Mouse (Mus musculus) midbrain, embryonic 13.5 days (tissue): ENCODE data around the gene Tada2a. TPM values are rescaled to one million over a fixed set of nuclear protein-coding genes. Genes with fewer than 3 reads are reported as not detected.
A peak's percentile ranks its signal among the peaks of the same experiment; 100 is the strongest.

Experiments
- ATAC-seq: fragments of 200-750 bp; cut with Nextera tagmentation; 2 replicates; pipeline ENCODE4 v1.8.0; 2017; ENCODE audit warnings: mild to moderate bottlenecking, moderate TSS enrichment, moderate library complexity
- H3K27ac ChIP-seq: fragments of 300-500 bp; sonication (generic); 2 replicates; pipeline ENCODE4 v1.5.1; 2015; ENCODE audit warnings: inconsistent platforms, mild to moderate bottlenecking, moderate library complexity
- H3K27me3 ChIP-seq: fragments of 300-500 bp; sonication (generic); 2 replicates; pipeline ENCODE4 v1.6.1; 2015; ENCODE audit warnings: mild to moderate bottlenecking, inconsistent platforms
- H3K36me3 ChIP-seq: fragments of 300-500 bp; sonication (generic); 2 replicates; pipeline ENCODE4 v1.6.1; 2015; ENCODE audit warnings: mild to moderate bottlenecking, inconsistent platforms
- H3K4me1 ChIP-seq: fragments of 300-500 bp; sonication (generic); replicated peaks from 2 replicates; pipeline ENCODE4 v1.6.1; 2015; ENCODE audit warnings: inconsistent platforms
- H3K4me2 ChIP-seq: fragments of 300-500 bp; sonication (generic); replicated peaks from 2 replicates; pipeline ENCODE4 v1.6.1; 2015; ENCODE audit warnings: moderate library complexity, mild to moderate bottlenecking, inconsistent platforms
- H3K4me3 ChIP-seq: fragments of 300-500 bp; sonication (generic); replicated peaks from 2 replicates; pipeline ENCODE4 v1.5.1; 2015; ENCODE audit warnings: mild to moderate bottlenecking, inconsistent platforms
- H3K9ac ChIP-seq: fragments of 300-500 bp; sonication (generic); replicated peaks from 2 replicates; pipeline ENCODE4 v1.6.1; 2015; ENCODE audit warnings: mild to moderate bottlenecking, inconsistent platforms
- H3K9me3 ChIP-seq: fragments of 300-500 bp; sonication (generic); 2 replicates; pipeline ENCODE4 v1.6.1; 2016; ENCODE audit warnings: mild to moderate bottlenecking, inconsistent platforms
- WGBS: fragments of 180-500 bp; shearing (Covaris S2); methylation state at CpG from one replicate; pipeline ENCODE4 v1.1.7; 2015; 5-methylcytosine and 5-hydroxymethylcytosine counted together
- polyA plus RNA-seq: library from polyadenylated mRNA; unstranded; fragments of >200 nt; fragmentation: Nextera tagmentation; extraction: Ambion mirVana; gene quantifications from 2 replicates; pipeline ENCODE4 v1.2.1, GENCODE M21; 2015

The Tada2a gene
- polyA plus RNA-seq, 1 experiment from 2014 or later, result 32.9 TPM

DNA sequence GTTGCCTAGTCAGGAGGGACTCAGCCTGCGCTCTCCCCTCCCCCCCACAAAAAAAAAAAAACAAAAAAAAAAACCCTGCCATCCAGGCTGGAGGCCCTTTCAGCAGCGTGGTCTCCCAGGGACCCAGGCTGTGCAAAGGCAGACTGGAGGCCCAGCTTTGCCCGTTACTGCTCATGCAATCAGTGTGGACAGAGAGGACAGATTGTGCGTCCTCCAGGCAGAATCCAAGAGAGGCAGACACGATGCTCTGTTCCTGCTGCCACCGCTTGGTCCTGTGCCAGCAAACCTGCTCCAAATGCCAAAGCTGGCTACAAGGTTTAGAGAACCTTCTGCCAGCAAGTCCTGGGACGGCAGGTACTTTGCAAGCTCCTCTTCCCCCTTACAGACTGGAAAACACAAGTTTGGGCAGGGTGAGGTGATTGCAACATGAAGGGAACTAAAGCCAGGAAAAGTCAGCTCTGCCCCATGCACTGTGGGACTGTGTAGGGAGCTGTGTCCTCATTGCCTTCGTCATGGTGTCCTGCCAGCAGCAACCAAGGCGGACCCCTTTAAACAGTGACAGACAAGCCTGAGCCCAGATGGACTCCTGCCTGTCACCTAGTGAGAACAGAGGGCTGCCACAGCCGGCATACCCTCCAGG lies 75.8 kb downstream of the Tada2a start:
- Histone ChIP-seq H3K9ac (no peak overlapping the region), H3K4me1 (peaks cover 9% of the 10 kb centered on the region), H3K9me3 (no peaks in the 10 kb centered on the region), H3K4me3 (no peak overlapping the region), H3K27me3 (no peaks in the 10 kb centered on the region), H3K36me3 (no peaks in the 10 kb centered on the region), H3K27ac (peak overlapping the region; percentile 21; the same call in 1 of the 2 replicates), H3K4me2 (no peak overlapping the region)
- 60% methylated on average over 10 of the region's 10 CpGs for WGBS
- ATAC-seq, result peak; percentile 77

DNA sequence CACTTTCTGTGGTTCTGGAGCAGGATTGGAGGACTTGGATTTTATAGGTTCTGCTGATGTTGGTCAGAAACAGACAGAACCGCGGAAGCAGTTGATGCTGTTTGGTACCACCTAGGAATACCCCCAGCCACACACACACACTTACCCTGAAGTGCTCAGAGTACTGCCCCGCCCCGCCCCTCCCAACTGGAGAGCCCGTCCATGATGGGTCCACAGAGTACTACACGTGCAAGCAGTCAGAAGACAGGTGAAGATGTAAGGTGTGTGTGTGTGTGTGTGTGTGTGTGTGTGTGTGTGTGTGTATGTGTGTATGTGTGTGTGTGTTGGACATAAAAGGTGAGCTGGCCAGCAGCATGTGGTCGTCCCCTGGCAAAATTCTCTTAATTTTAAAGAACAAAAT lies 76.3 kb downstream of the Tada2a start:
- 95% methylated on average over 7 of the region's 7 CpGs for WGBS
- H3K4me1 ChIP-seq, result peaks cover 15% of the 10 kb centered on the region
- no peaks in the 10 kb centered on the region for H3K9me3 ChIP-seq
- no peak for ATAC-seq
- H3K4me2 ChIP-seq, result no peak overlapping the region
- H3K36me3 ChIP-seq, result no peaks in the 10 kb centered on the region
- H3K4me3 ChIP-seq, result no peak overlapping the region
- no peaks in the 10 kb centered on the region for H3K27me3 ChIP-seq
- H3K27ac ChIP-seq, result no peak overlapping the region
- no peak overlapping the region for H3K9ac ChIP-seq

DNA sequence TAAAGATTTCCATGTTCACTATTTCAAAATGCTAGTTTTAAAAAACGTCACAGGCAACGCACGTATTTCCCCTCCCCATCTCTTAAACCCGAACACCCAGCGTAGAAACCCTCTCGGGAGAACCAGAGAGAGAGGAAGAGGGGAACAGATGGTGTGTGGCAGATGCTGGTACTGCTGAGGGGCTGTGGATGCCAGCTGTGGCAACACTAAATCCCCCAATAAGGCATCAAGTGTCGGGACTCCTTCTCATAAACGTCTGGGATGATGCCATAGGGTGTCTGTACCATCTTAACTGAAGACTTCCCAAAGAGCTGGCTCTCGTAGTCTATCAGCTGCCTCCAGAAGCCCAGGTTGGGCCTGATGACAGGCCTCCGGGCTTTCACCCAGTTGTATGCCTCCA lies 81.0 kb downstream of the Tada2a start:
- no peak overlapping the region for H3K27ac ChIP-seq
- no peaks in the 10 kb centered on the region for H3K36me3 ChIP-seq
- no peak overlapping the region for H3K4me3 ChIP-seq
- peaks cover 33% of the 10 kb centered on the region for H3K4me1 ChIP-seq
- peaks cover 16% of the 10 kb centered on the region for H3K27me3 ChIP-seq
- H3K9me3 ChIP-seq, result no peaks in the 10 kb centered on the region
- WGBS, result 54% methylated on average over 10 of the region's 10 CpGs
- H3K4me2 ChIP-seq, result no peak overlapping the region
- H3K9ac ChIP-seq, result no peak overlapping the region
- no peak; the same call in 1 of the 2 replicates for ATAC-seq

GRCm38 (mm10) chr11:84047270-84047669 lies 82.1 kb downstream of the Tada2a start:
- Histone ChIP-seq H3K4me2 (no peak overlapping the region), H3K9ac (no peak overlapping the region), H3K9me3 (no peaks in the 10 kb centered on the region), H3K27me3 (peaks cover 16% of the 10 kb centered on the region), H3K36me3 (no peaks in the 10 kb centered on the region), H3K4me1 (peaks cover 43% of the 10 kb centered on the region), H3K4me3 (no peak overlapping the region), H3K27ac (no peak overlapping the region)
- ATAC-seq, result no peak
- 78% methylated on average over 4 of the region's 4 CpGs for WGBS

GRCm38 (mm10) chr11:84044988-84045387 lies 84.4 kb downstream of the Tada2a start:
- Histone ChIP-seq H3K27me3 (peaks cover 30% of the 10 kb centered on the region), H3K9me3 (no peaks in the 10 kb centered on the region), H3K27ac (no peak overlapping the region), H3K4me2 (no peak overlapping the region), H3K36me3 (peaks cover 20% of the 10 kb centered on the region), H3K4me3 (no peak overlapping the region), H3K4me1 (peaks cover 46% of the 10 kb centered on the region), H3K9ac (no peak overlapping the region)
- no peak for ATAC-seq
- WGBS, result 40% methylated on average over 1 of the region's 1 CpGs

- ATAC-seq, result peak; percentile 93
- Histone ChIP-seq H3K27ac (peak overlapping the region; percentile 86), H3K9ac (peak overlapping the region; percentile 47; the same call in 1 of the 2 replicates), H3K4me1 (peaks cover 39% of the 10 kb centered on the region), H3K27me3 (peaks cover 46% of the 10 kb centered on the region), H3K4me3 (no peak overlapping the region), H3K9me3 (no peaks in the 10 kb centered on the region), H3K36me3 (peaks cover 39% of the 10 kb centered on the region), H3K4me2 (peak overlapping the region; percentile 32)
- WGBS, result 16% methylated on average over 14 of the region's 14 CpGs
Measured at GRCm38 (mm10) chr11:84042808-84043762, 86.3 kb downstream of the Tada2a start.

GRCm38 (mm10) chr11:84040621-84041020 lies 88.8 kb downstream of the Tada2a start:
- H3K36me3 ChIP-seq, result peaks cover 53% of the 10 kb centered on the region
- H3K4me2 ChIP-seq, result no peak overlapping the region
- H3K9ac ChIP-seq, result no peak overlapping the region
- peaks cover 39% of the 10 kb centered on the region for H3K27me3 ChIP-seq
- no peak overlapping the region for H3K27ac ChIP-seq
- ATAC-seq, result no peak
- H3K4me1 ChIP-seq, result peaks cover 30% of the 10 kb centered on the region
- 81% methylated on average over 6 of the region's 6 CpGs for WGBS
- no peaks in the 10 kb centered on the region for H3K9me3 ChIP-seq
- H3K4me3 ChIP-seq, result no peak overlapping the region

GRCm38 (mm10) chr11:84033671-84034070 lies 95.7 kb downstream of the Tada2a start:
- 86% methylated on average over 5 of the region's 5 CpGs for WGBS
- Histone ChIP-seq H3K9me3 (no peaks in the 10 kb centered on the region), H3K4me1 (no peaks in the 10 kb centered on the region), H3K27me3 (peaks cover 6% of the 10 kb centered on the region; the same call in 1 of the 2 replicates), H3K4me3 (no peak overlapping the region), H3K36me3 (peaks cover 79% of the 10 kb centered on the region), H3K27ac (no peak overlapping the region), H3K4me2 (no peak overlapping the region), H3K9ac (no peak overlapping the region)
- ATAC-seq, result no peak

DNA sequence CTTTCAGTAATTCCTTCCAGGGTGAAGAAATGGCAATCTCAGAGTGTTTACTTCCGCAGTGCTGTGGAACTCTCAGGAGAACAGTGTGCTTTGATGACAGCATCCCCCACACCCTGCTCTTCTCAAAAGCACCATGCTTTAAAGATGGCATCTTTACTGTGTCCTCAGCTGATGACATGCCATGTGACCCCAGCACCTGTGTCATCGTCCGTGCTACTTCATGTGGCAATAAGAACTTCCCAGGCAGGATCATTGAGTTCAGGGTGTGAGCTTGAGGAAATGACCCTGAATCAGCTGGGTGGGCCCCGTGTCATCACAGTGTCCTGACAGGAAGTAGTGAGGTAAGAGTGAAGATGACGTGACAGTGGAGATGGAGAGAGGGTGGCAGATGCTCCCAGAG lies 96.8 kb downstream of the Tada2a start:
- H3K27me3 ChIP-seq, result no peaks in the 10 kb centered on the region
- no peaks in the 10 kb centered on the region for H3K9me3 ChIP-seq
- H3K4me2 ChIP-seq, result no peak overlapping the region
- no peak overlapping the region for H3K27ac ChIP-seq
- H3K9ac ChIP-seq, result no peak overlapping the region
- H3K4me1 ChIP-seq, result no peaks in the 10 kb centered on the region
- 91% methylated on average over 5 of the region's 5 CpGs for WGBS
- ATAC-seq, result no peak
- peaks cover 83% of the 10 kb centered on the region for H3K36me3 ChIP-seq
- no peak overlapping the region for H3K4me3 ChIP-seq

GRCm38 (mm10) chr11:84031971-84032370 lies 97.4 kb downstream of the Tada2a start:
- Histone ChIP-seq H3K9ac (no peak overlapping the region), H3K27me3 (no peaks in the 10 kb centered on the region), H3K4me2 (no peak overlapping the region), H3K4me3 (no peak overlapping the region), H3K27ac (no peak overlapping the region), H3K9me3 (no peaks in the 10 kb centered on the region), H3K4me1 (no peaks in the 10 kb centered on the region), H3K36me3 (peaks cover 85% of the 10 kb centered on the region)
- no peak for ATAC-seq
- WGBS, result 58% methylated on average over 9 of the region's 9 CpGs
